Mouse (Mus musculus): ENCODE measurements around the gene Ptp4a2. TPM values are rescaled to one million over a fixed set of nuclear protein-coding genes. Genes with fewer than 3 reads are reported as not detected.
"Not testable (repeated sequence)": the region's sequence is repeated elsewhere in the genome, so short reads cannot be mapped to it uniquely, and the experiment has no call there.

Gene Ptp4a2
- total and polyA plus RNA-seq, 3 experiments = 51.6 to 199 (median 194) TPM

DNA sequence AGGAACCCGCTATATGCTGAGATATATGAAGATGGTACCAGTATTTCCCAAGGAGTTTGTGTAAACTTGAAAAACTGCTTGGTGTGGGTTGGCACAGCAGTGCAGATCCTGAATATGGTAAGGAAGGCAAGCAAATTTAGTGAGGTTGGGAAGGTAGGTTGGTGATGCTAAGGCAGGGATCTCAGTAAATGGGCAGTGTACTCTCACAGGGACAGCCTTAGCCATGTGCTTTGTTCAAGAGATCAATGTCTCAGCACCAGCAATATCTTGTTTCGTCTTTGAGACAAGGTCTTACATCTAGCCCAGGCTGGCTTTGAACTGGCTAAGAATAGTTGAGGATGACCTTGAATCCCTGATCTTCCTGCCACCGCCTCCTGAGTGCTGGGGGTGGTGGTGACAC is 43.6 kb downstream of the Ptp4a2 start:
- Histone ChIP-seq H3K36me3 (ENCODE audit: control insufficient read depth, insufficient read depth, low read length) (no peaks in the 10 kb centered on the region), H3K9ac (ENCODE audit: low read depth, low read length) (no peak overlapping the region), H3K4me3 (no peak overlapping the region), H3K27ac (no peak overlapping the region), H3K79me2 (replicated peaks; ENCODE audit: control insufficient read depth, insufficient read depth, low read length) (no peaks in the 10 kb centered on the region), H3K4me1 (ENCODE audit: control insufficient read depth, insufficient read depth, low read length) (peaks cover 11% of the 10 kb centered on the region), H3K27me3 (ENCODE audit: control insufficient read depth, insufficient read depth, low read length) (no peaks in the 10 kb centered on the region)
- WGBS = 64% methylated on average over 3 of the region's 3 CpGs
- no peak for DNase-seq
- intact Hi-C loops (cut with DNase I) = loop anchor here (2.0 kb wide), 1 partner anchor 60 kb away; no protein-coding TSS in a partner anchor
- TF ChIP-seq CTCF (IDR thresholded peaks at IDR 0.05) (no peak), POLR2A (IDR thresholded peaks at IDR 0.05; ENCODE audit: insufficient read depth, low read depth, low read length) (no peak), EP300 (IDR thresholded peaks at IDR 0.05; ENCODE audit: insufficient read depth, low read depth, low read length) (no peak)

GRCm38 (mm10) chr4:129855051-129855970 is 44.3 kb downstream of the Ptp4a2 start:
- intact Hi-C loops (cut with DNase I) = loop anchor here (2.0 kb wide), 1 partner anchor 61 kb away; no protein-coding TSS in a partner anchor
- H3K27me3 ChIP-seq (ENCODE audit: control insufficient read depth, insufficient read depth, low read length) = no peaks in the 10 kb centered on the region
- H3K4me1 ChIP-seq (ENCODE audit: control insufficient read depth, insufficient read depth, low read length) = peaks cover 11% of the 10 kb centered on the region
- H3K79me2 ChIP-seq (replicated peaks; ENCODE audit: control insufficient read depth, insufficient read depth, low read length) = no peaks in the 10 kb centered on the region
- WGBS = 34% methylated on average over 16 of the region's 16 CpGs
- no peak overlapping the region for H3K27ac ChIP-seq
- no peak for DNase-seq
- no peak overlapping the region for H3K4me3 ChIP-seq
- TF ChIP-seq POLR2A (IDR thresholded peaks at IDR 0.05; ENCODE audit: insufficient read depth, low read depth, low read length) (no peak), CTCF (IDR thresholded peaks at IDR 0.05) (no peak), EP300 (IDR thresholded peaks at IDR 0.05; ENCODE audit: insufficient read depth, low read depth, low read length) (no peak)
- no peak overlapping the region for H3K9ac ChIP-seq (ENCODE audit: low read depth, low read length)
- H3K36me3 ChIP-seq (ENCODE audit: control insufficient read depth, insufficient read depth, low read length) = no peaks in the 10 kb centered on the region

DNA sequence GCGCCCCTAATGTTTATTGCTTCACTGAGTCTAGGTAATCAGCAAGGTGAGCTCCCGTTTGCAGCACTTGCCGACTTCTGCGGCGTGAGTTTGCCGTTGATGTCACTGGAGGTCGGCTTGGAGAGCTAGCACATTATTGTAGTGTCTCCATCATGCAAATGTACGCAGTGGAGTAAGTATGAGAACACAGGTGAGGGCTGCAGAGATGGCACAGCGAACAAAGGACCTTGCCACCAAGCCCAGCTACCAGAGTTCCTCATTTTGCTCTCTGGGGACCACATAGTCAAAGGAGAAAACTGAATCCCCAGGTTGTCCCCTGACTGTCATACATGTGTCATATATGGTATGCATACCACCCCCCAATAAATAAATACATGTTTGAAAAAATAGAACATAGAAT is 49.4 kb downstream of the Ptp4a2 start:
- no peaks in the 10 kb centered on the region for H3K36me3 ChIP-seq (ENCODE audit: control insufficient read depth, insufficient read depth, low read length)
- no peaks in the 10 kb centered on the region for H3K27me3 ChIP-seq (ENCODE audit: control insufficient read depth, insufficient read depth, low read length)
- peaks cover 2% of the 10 kb centered on the region; the same call in 1 of the 2 replicates for H3K4me1 ChIP-seq (ENCODE audit: control insufficient read depth, insufficient read depth, low read length)
- H3K4me3 ChIP-seq = no peak overlapping the region
- no peaks in the 10 kb centered on the region for H3K79me2 ChIP-seq (replicated peaks; ENCODE audit: control insufficient read depth, insufficient read depth, low read length)
- no peak overlapping the region for H3K9ac ChIP-seq (ENCODE audit: low read depth, low read length)
- DNase-seq = no peak
- no peak for TF ChIP-seq POLR2A (IDR thresholded peaks at IDR 0.05; ENCODE audit: insufficient read depth, low read depth, low read length)
- 93% methylated on average over 9 of the region's 9 CpGs for WGBS
- intact Hi-C loops (cut with DNase I) = no loop called here
- no peak overlapping the region for H3K27ac ChIP-seq

GRCm38 (mm10) chr4:129861400-129861799 is 50.4 kb downstream of the Ptp4a2 start:
- WGBS = 59% methylated on average over 8 of the region's 8 CpGs
- no peak for DNase-seq
- H3K79me2 ChIP-seq (replicated peaks; ENCODE audit: control insufficient read depth, insufficient read depth, low read length) = no peaks in the 10 kb centered on the region
- no peak for TF ChIP-seq EP300 (IDR thresholded peaks at IDR 0.05; ENCODE audit: insufficient read depth, low read depth, low read length)
- TF ChIP-seq POLR2A (IDR thresholded peaks at IDR 0.05; ENCODE audit: insufficient read depth, low read depth, low read length) = no peak
- no peak for TF ChIP-seq CTCF (IDR thresholded peaks at IDR 0.05)
- no peak overlapping the region for H3K9ac ChIP-seq (ENCODE audit: low read depth, low read length)
- intact Hi-C loops (cut with DNase I) = no loop called here
- H3K36me3 ChIP-seq (ENCODE audit: control insufficient read depth, insufficient read depth, low read length) = no peaks in the 10 kb centered on the region
- no peak overlapping the region for H3K27ac ChIP-seq
- no peaks in the 10 kb centered on the region for H3K27me3 ChIP-seq (ENCODE audit: control insufficient read depth, insufficient read depth, low read length)
- H3K4me3 ChIP-seq = no peak overlapping the region
- H3K4me1 ChIP-seq (ENCODE audit: control insufficient read depth, insufficient read depth, low read length) = no peaks in the 10 kb centered on the region

DNA sequence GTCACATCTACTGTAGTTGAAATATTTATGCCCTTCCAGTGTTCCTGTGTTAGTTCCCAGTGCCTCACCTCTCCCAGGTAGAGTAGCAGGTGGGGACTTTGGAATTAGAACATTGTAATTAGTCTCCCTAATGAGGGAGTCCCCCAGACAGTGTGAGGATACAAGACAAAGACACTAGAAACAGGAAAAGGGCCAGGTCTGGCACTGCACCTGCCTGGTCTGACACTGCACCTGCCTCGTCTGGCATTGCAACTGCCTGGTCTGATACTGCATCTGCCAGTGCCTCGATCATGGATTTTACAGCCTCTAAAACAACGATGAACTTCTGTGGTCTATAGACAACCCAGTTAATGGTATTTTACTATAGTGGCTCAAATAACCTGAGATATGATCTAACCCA is 51.3 kb downstream of the Ptp4a2 start:
- intact Hi-C loops (cut with DNase I) = no loop called here
- 93% methylated on average over 3 of the region's 3 CpGs for WGBS
- DNase-seq = no peak
- Histone ChIP-seq H3K79me2 (replicated peaks; ENCODE audit: control insufficient read depth, insufficient read depth, low read length) (no peaks in the 10 kb centered on the region), H3K36me3 (ENCODE audit: control insufficient read depth, insufficient read depth, low read length) (no peaks in the 10 kb centered on the region), H3K27ac (no peak overlapping the region), H3K4me3 (no peak overlapping the region), H3K4me1 (ENCODE audit: control insufficient read depth, insufficient read depth, low read length) (no peaks in the 10 kb centered on the region), H3K27me3 (ENCODE audit: control insufficient read depth, insufficient read depth, low read length) (no peaks in the 10 kb centered on the region), H3K9ac (ENCODE audit: low read depth, low read length) (no peak overlapping the region)
- TF ChIP-seq EP300 (IDR thresholded peaks at IDR 0.05; ENCODE audit: insufficient read depth, low read depth, low read length) = no peak
- no peak for TF ChIP-seq CTCF (IDR thresholded peaks at IDR 0.05)
- no peak for TF ChIP-seq POLR2A (IDR thresholded peaks at IDR 0.05; ENCODE audit: insufficient read depth, low read depth, low read length)

DNA sequence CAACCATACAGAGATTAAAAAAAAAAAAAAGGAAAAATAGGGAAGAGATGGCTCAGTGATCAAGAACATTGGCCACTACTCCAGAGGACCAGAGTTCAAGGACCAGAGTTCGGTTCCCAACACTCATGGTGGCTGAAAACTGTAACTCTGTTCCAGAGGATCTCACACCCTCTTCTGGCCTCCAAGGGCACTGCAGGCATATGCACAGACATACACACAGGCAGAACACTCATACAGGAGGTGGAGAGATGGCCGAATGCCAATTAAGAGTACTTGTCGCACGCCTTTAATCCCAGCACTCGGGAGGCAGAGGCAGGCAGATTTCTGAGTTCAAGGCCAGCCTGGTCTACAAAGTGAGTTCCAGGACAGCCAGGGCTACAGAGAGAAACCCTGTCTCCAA is 55.2 kb downstream of the Ptp4a2 start:
- intact Hi-C loops (cut with DNase I); DNase-seq; H3K27ac ChIP-seq; H3K4me3 ChIP-seq; H3K79me2 ChIP-seq (replicated peaks; ENCODE audit: control insufficient read depth, insufficient read depth, low read length); H3K4me1 ChIP-seq (ENCODE audit: control insufficient read depth, insufficient read depth, low read length); H3K9ac ChIP-seq (ENCODE audit: low read depth, low read length); H3K36me3 ChIP-seq (ENCODE audit: control insufficient read depth, insufficient read depth, low read length); H3K27me3 ChIP-seq (ENCODE audit: control insufficient read depth, insufficient read depth, low read length): not testable (repeated sequence)
- peak; percentile 21 for TF ChIP-seq CTCF (IDR thresholded peaks at IDR 0.05)
- WGBS = 100% methylated on average over 5 of the region's 5 CpGs

All from heart, adult 2 months (tissue).